Mouse (Mus musculus): Measurements from ENCODE around the gene Plekhm3.

GRCm38 (mm10) chr1:64957021-64957489, 431 bp upstream of the Plekhm3 start:
- TF ChIP-seq CTCF (IDR thresholded peaks at IDR 0.05; ENCODE audit: control insufficient read depth, insufficient read depth, insufficient read length) (no peak), CEBPB (IDR thresholded peaks at IDR 0.05; ENCODE audit: low read depth) (no peak), MAX (IDR thresholded peaks at IDR 0.05) (no peak), USF1 (IDR thresholded peaks at IDR 0.05; ENCODE audit: low read depth) (no peak)

Data from C2C12 (cell line).